Mouse (Mus musculus) left cerebral cortex, adult 11 months (tissue): ENCODE data around the gene Rab42.
A peak's percentile ranks its signal among the peaks of the same experiment; 100 is the strongest.

ENCODE experiments used
- DNase-seq: peaks from one replicate; pipeline ENCODE4 v3.0.0; 2022; ENCODE audit warnings: low spot score

Rab42 gene

GRCm38 (mm10) chr4:132302939-132303479, at the start of gene Rab42:
Gene Rab42, minus strand, starts transcription at chr4:132303385.
- no peak for DNase-seq

- DNase-seq = no peak
These were observed 49.6 kb upstream of the Rab42 start for GRCm38 (mm10) chr4:132352739-132353138.

GRCm38 (mm10) chr4:132351401-132351800, 48.2 kb upstream of the Rab42 start:
- no peak for DNase-seq

- DNase-seq = no peak
These were observed 47.7 kb upstream of the Rab42 start for GRCm38 (mm10) chr4:132350854-132351253.

GRCm38 (mm10) chr4:132350123-132350740, 47.0 kb upstream of the Rab42 start:
- no peak for DNase-seq

GRCm38 (mm10) chr4:132349495-132350122, 46.4 kb upstream of the Rab42 start:
- no peak for DNase-seq

- DNase-seq = no peak
These were observed 43.5 kb upstream of the Rab42 start for GRCm38 (mm10) chr4:132346661-132347060.

GRCm38 (mm10) chr4:132346261-132346660, 43.1 kb upstream of the Rab42 start:
- no peak for DNase-seq

- DNase-seq = no peak
These were observed 42.6 kb upstream of the Rab42 start for GRCm38 (mm10) chr4:132345843-132346212.

GRCm38 (mm10) chr4:132345135-132345842, 42.1 kb upstream of the Rab42 start:
- peak; percentile 87 for DNase-seq

GRCm38 (mm10) chr4:132344403-132345134, 41.4 kb upstream of the Rab42 start:
- no peak for DNase-seq

GRCm38 (mm10) chr4:132341451-132341850, 38.3 kb upstream of the Rab42 start:
- no peak for DNase-seq

GRCm38 (mm10) chr4:132338943-132339342, 35.8 kb upstream of the Rab42 start:
- DNase-seq = no peak

- no peak for DNase-seq
These were observed 29.7 kb upstream of the Rab42 start for GRCm38 (mm10) chr4:132332880-132333279.

- no peak for DNase-seq
These were observed 28.8 kb upstream of the Rab42 start for GRCm38 (mm10) chr4:132331960-132332359.

- DNase-seq = no peak
These were observed 26.7 kb upstream of the Rab42 start for GRCm38 (mm10) chr4:132329835-132330354.

- DNase-seq = peak; percentile 69
These were observed 26.1 kb upstream of the Rab42 start, which contains the start of gene Trnau1ap for GRCm38 (mm10) chr4:132329115-132329834. Gene Trnau1ap, minus strand, starts transcription at chr4:132329538.

- no peak for DNase-seq
These were observed 25.3 kb upstream of the Rab42 start for GRCm38 (mm10) chr4:132328391-132328982.

- no peak for DNase-seq
These were observed 23.3 kb upstream of the Rab42 start for GRCm38 (mm10) chr4:132326481-132326880.

GRCm38 (mm10) chr4:132315711-132316110, 12.5 kb upstream of the Rab42 start:
- DNase-seq = no peak

GRCm38 (mm10) chr4:132312627-132313026, 9.4 kb upstream of the Rab42 start:
- DNase-seq = no peak
